Mouse (Mus musculus): Measurements from ENCODE around the gene Zbtb41. TPM values are rescaled to one million over a fixed set of nuclear protein-coding genes. Genes with fewer than 3 reads are reported as not detected.
"Not testable (repeated sequence)": the region's sequence is repeated elsewhere in the genome, so short reads cannot be mapped to it uniquely, and the experiment has no call there.

Gene Zbtb41
- polyA plus RNA-seq, 1 experiment from 2014 or later = 8.1 TPM

DNA sequence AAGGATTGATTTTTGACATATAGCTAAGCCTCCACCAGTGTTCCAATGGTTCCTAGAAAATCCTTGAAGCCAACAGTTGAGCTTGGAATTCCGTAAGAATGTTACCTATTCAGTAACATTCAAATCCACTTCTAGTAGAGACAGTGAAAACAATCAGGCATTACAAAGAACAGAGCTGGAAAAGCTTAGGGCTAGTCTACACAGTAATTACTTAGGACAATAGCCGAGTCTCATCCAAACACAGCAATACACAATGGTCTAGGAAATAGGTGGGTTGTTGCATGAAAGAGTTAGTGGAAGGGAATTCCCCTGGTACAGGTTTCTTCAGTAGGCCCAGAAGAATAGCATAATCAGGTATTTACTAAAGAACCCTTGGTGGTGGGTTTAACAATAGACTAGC is 9.7 kb upstream of the Zbtb41 start:
- H3K4me1 ChIP-seq (replicated peaks; ENCODE audit: control insufficient read depth, insufficient read depth, low read length); H3K4me3 ChIP-seq (ENCODE audit: low read length); H3K9me3 ChIP-seq (ENCODE audit: control insufficient read depth, low read length); H3K36me3 ChIP-seq (ENCODE audit: control insufficient read depth, insufficient read depth, low read length); ATAC-seq (ENCODE audit: low read depth); H3K4me2 ChIP-seq (ENCODE audit: low read depth, low read length); H3K27me3 ChIP-seq (ENCODE audit: control insufficient read depth, insufficient read depth, low read depth, low read length); H3K9ac ChIP-seq (ENCODE audit: low read length); H3K27ac ChIP-seq (ENCODE audit: low read length): not testable (repeated sequence)
- WGBS = 93% methylated on average over 2 of the region's 2 CpGs

GRCm38 (mm10) chr1:139413465-139413864 is 8.6 kb upstream of the Zbtb41 start:
- 76% methylated on average over 3 of the region's 3 CpGs for WGBS
- no peak for ATAC-seq (ENCODE audit: low read depth)
- no peak overlapping the region for H3K4me3 ChIP-seq (ENCODE audit: low read length)

GRCm38 (mm10) chr1:139421521-139421874 is 590 bp upstream of the Zbtb41 start:
- ATAC-seq (ENCODE audit: low read depth) = no peak

More at GRCm38 (mm10) chr1:139413465-139413864, 8.6 kb upstream of the Zbtb41 start:
- Histone ChIP-seq H3K9ac (ENCODE audit: low read length) (no peak overlapping the region), H3K4me1 (replicated peaks; ENCODE audit: control insufficient read depth, insufficient read depth, low read length) (no peaks in the 10 kb centered on the region), H3K27me3 (ENCODE audit: control insufficient read depth, insufficient read depth, low read depth, low read length) (no peaks in the 10 kb centered on the region), H3K4me2 (ENCODE audit: low read depth, low read length) (no peak overlapping the region), H3K9me3 (ENCODE audit: control insufficient read depth, low read length) (no peaks in the 10 kb centered on the region), H3K36me3 (ENCODE audit: control insufficient read depth, insufficient read depth, low read length) (no peaks in the 10 kb centered on the region), H3K27ac (ENCODE audit: low read length) (no peak overlapping the region)

GRCm38 (mm10) chr1:139422941-139423340 is 853 bp downstream of the Zbtb41 start:
- no peak for ATAC-seq (ENCODE audit: low read depth)
- WGBS = 10% methylated on average over 10 of the region's 10 CpGs
- H3K9ac ChIP-seq (ENCODE audit: low read length) = peak overlapping the region; percentile 94

More at GRCm38 (mm10) chr1:139421521-139421874, 590 bp upstream of the Zbtb41 start:
- H3K9me3 ChIP-seq (ENCODE audit: control insufficient read depth, low read length) = no peaks in the 10 kb centered on the region
- WGBS = 1% methylated on average over 8 of the region's 8 CpGs
- H3K27ac ChIP-seq (ENCODE audit: low read length) = no peak overlapping the region
- peak overlapping the region; percentile 94 for H3K9ac ChIP-seq (ENCODE audit: low read length)
- peak overlapping the region; percentile 92 for H3K4me3 ChIP-seq (ENCODE audit: low read length)
- H3K4me1 ChIP-seq (replicated peaks; ENCODE audit: control insufficient read depth, insufficient read depth, low read length) = peaks cover 23% of the 10 kb centered on the region
- no peaks in the 10 kb centered on the region for H3K36me3 ChIP-seq (ENCODE audit: control insufficient read depth, insufficient read depth, low read length)
- no peaks in the 10 kb centered on the region for H3K27me3 ChIP-seq (ENCODE audit: control insufficient read depth, insufficient read depth, low read depth, low read length)
- peak overlapping the region; percentile 58 for H3K4me2 ChIP-seq (ENCODE audit: low read depth, low read length)

GRCm38 (mm10) chr1:139423931-139424330 is 1.8 kb downstream of the Zbtb41 start:
- ATAC-seq (ENCODE audit: low read depth) = no peak
- H3K9me3 ChIP-seq (ENCODE audit: control insufficient read depth, low read length) = no peaks in the 10 kb centered on the region
- H3K4me3 ChIP-seq (ENCODE audit: low read length) = peak overlapping the region; percentile 92
- peaks cover 23% of the 10 kb centered on the region for H3K4me1 ChIP-seq (replicated peaks; ENCODE audit: control insufficient read depth, insufficient read depth, low read length)
- H3K9ac ChIP-seq (ENCODE audit: low read length) = peak overlapping the region; percentile 94
- H3K27me3 ChIP-seq (ENCODE audit: control insufficient read depth, insufficient read depth, low read depth, low read length) = no peaks in the 10 kb centered on the region
- H3K36me3 ChIP-seq (ENCODE audit: control insufficient read depth, insufficient read depth, low read length) = peaks cover under 1% of the 10 kb centered on the region
- WGBS = 29% methylated on average over 10 of the region's 10 CpGs
- H3K27ac ChIP-seq (ENCODE audit: low read length) = no peak overlapping the region
- peak overlapping the region; percentile 58 for H3K4me2 ChIP-seq (ENCODE audit: low read depth, low read length)

More at GRCm38 (mm10) chr1:139422941-139423340, 853 bp downstream of the Zbtb41 start:
- Histone ChIP-seq H3K4me1 (replicated peaks; ENCODE audit: control insufficient read depth, insufficient read depth, low read length) (peaks cover 23% of the 10 kb centered on the region), H3K27ac (ENCODE audit: low read length) (peak overlapping the region; percentile 0; the same call in 1 of the 2 replicates), H3K4me2 (ENCODE audit: low read depth, low read length) (peak overlapping the region; percentile 58), H3K9me3 (ENCODE audit: control insufficient read depth, low read length) (no peaks in the 10 kb centered on the region), H3K27me3 (ENCODE audit: control insufficient read depth, insufficient read depth, low read depth, low read length) (no peaks in the 10 kb centered on the region), H3K4me3 (ENCODE audit: low read length) (peak overlapping the region; percentile 92), H3K36me3 (ENCODE audit: control insufficient read depth, insufficient read depth, low read length) (no peaks in the 10 kb centered on the region)

DNA sequence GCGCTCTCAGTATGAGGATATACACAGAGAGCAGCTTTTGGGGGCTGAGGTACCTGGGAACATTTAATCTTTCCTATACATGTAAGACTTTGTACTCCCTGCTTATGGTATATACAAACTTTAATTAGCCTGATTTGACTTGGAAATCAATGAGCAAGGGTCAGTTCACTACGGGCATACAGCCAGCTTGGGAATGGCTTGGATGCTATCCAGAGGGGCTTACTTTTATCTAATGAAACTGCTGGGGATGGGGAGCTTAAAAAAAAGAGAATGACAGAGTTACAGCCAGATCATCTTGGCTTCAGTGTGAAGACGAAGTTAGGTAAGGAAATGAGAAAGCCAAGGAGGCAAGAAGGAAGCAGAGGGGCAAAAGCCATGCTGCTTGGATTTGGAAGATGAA is 2.9 kb downstream of the Zbtb41 start:
- H3K27ac ChIP-seq (ENCODE audit: low read length) = no peak overlapping the region
- H3K4me3 ChIP-seq (ENCODE audit: low read length) = peak overlapping the region; percentile 42
- peak overlapping the region; percentile 60 for H3K4me2 ChIP-seq (ENCODE audit: low read depth, low read length)
- H3K9me3 ChIP-seq (ENCODE audit: control insufficient read depth, low read length) = no peaks in the 10 kb centered on the region
- no peaks in the 10 kb centered on the region for H3K27me3 ChIP-seq (ENCODE audit: control insufficient read depth, insufficient read depth, low read depth, low read length)
- H3K36me3 ChIP-seq (ENCODE audit: control insufficient read depth, insufficient read depth, low read length) = peaks cover 8% of the 10 kb centered on the region
- H3K9ac ChIP-seq (ENCODE audit: low read length) = peak overlapping the region; percentile 31; the same call in 1 of the 2 replicates
- no peak for ATAC-seq (ENCODE audit: low read depth)
- H3K4me1 ChIP-seq (replicated peaks; ENCODE audit: control insufficient read depth, insufficient read depth, low read length) = peaks cover 23% of the 10 kb centered on the region
- 24% methylated on average over 3 of the region's 3 CpGs for WGBS

DNA sequence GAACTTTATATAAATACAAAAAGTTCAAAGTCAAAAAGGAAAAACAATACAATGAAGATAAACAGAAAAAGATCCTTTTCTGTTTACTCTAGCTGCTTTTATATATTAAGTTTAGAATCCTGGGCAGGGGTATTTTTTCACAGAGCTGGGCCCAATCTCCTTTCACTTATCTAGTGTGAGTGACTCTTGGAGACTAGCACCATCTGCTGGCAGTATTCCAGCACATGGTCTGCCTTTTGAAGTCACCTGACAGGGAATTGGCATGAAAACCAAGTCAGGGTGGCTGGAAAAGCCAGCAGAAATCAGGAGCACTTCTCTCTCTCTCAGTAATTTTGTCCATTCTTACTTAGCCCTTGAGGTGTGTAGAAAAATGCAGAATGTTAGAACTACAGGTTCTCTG is 16.3 kb downstream of the Zbtb41 start:
- Histone ChIP-seq H3K4me1 (replicated peaks; ENCODE audit: control insufficient read depth, insufficient read depth, low read length) (no peaks in the 10 kb centered on the region), H3K36me3 (ENCODE audit: control insufficient read depth, insufficient read depth, low read length) (peaks cover 29% of the 10 kb centered on the region)
- ATAC-seq (ENCODE audit: low read depth) = no peak

GRCm38 (mm10) chr1:139443103-139443502 is 21.0 kb downstream of the Zbtb41 start:
- H3K9me3 ChIP-seq (ENCODE audit: control insufficient read depth, low read length); H3K27ac ChIP-seq (ENCODE audit: low read length); H3K27me3 ChIP-seq (ENCODE audit: control insufficient read depth, insufficient read depth, low read depth, low read length); H3K4me1 ChIP-seq (replicated peaks; ENCODE audit: control insufficient read depth, insufficient read depth, low read length); ATAC-seq (ENCODE audit: low read depth); H3K9ac ChIP-seq (ENCODE audit: low read length); H3K4me2 ChIP-seq (ENCODE audit: low read depth, low read length); H3K4me3 ChIP-seq (ENCODE audit: low read length): not testable (repeated sequence)
- peaks cover 19% of the 10 kb centered on the region for H3K36me3 ChIP-seq (ENCODE audit: control insufficient read depth, insufficient read depth, low read length)
- 84% methylated on average over 9 of the region's 9 CpGs for WGBS

More for the DNA sequence above, 16.3 kb downstream of the Zbtb41 start:
- Histone ChIP-seq H3K27ac (ENCODE audit: low read length) (no peak overlapping the region), H3K9me3 (ENCODE audit: control insufficient read depth, low read length) (no peaks in the 10 kb centered on the region), H3K4me2 (ENCODE audit: low read depth, low read length) (no peak overlapping the region), H3K9ac (ENCODE audit: low read length) (no peak overlapping the region), H3K27me3 (ENCODE audit: control insufficient read depth, insufficient read depth, low read depth, low read length) (no peaks in the 10 kb centered on the region), H3K4me3 (ENCODE audit: low read length) (no peak overlapping the region)

DNA sequence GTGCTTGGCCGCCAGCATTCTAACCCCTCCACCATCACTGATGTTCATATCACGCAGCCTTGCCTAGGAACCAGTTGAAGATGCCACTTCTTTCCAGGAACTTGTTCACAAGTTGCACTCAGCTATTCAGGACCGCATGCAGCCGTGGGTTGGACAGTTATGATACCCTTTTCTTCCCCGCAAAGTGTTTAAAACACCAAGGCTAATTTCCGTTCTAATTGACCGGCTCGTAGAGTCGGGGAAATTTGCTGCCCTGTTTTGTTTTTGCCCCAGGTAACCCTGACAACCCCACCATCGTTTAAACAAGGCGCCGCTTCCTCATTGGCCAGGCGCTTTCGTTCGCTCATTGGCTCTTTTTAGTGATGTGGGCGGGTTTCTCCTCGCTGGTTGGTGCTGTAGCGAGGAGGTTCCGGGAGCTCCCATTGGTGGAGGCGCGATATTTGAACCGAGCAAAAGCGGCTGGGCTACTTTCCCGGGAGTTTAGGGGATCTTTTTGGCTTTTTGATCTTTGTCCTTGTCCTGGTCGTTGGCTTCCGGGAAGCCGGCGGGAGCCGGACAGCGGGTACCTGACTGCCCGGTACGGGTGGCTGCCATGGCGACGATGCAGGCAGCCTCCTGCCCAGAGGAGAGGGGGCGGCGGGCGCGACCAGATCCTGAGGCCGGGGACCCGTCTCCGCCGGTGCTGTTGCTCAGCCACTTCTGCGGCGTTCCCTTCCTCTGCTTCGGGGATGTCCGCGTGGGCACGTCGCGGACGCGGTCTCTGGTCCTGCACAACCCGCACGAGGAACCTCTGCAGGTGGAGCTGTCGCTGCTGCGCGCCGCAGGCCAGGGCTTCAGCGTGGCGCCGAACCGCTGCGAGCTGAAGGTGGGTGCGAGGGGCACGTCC is 32.5 kb downstream of the Zbtb41 start, which contains the start of gene Aspm:
TSS of gene Aspm (plus strand) at position 433 of the 886 bp plus-strand sequence.
- peak; percentile 99 for ATAC-seq (ENCODE audit: low read depth)
- Histone ChIP-seq H3K9me3 (ENCODE audit: control insufficient read depth, low read length) (no peaks in the 10 kb centered on the region), H3K4me1 (replicated peaks; ENCODE audit: control insufficient read depth, insufficient read depth, low read length) (peaks cover 17% of the 10 kb centered on the region), H3K4me3 (ENCODE audit: low read length) (peak within 1 kb of the TSS; percentile 87), H3K36me3 (ENCODE audit: control insufficient read depth, insufficient read depth, low read length) (peaks cover 6% of the 10 kb centered on the region; the same call in 1 of the 2 replicates), H3K9ac (ENCODE audit: low read length) (peak within 1 kb of the TSS; percentile 79), H3K27me3 (ENCODE audit: control insufficient read depth, insufficient read depth, low read depth, low read length) (no peaks in the 10 kb centered on the region), H3K27ac (ENCODE audit: low read length) (peak within 1 kb of the TSS; percentile 70), H3K4me2 (ENCODE audit: low read depth, low read length) (peak within 1 kb of the TSS; percentile 85)
- under 1% methylated on average over 60 of the region's 65 CpGs for WGBS

All from lung, embryonic 16.5 days (tissue).